Comparison of ENCODE assay signal across 9 mouse cellular contexts in genomic region chr2:155811821-155812396, GRCm38 (mm10). TPM values are rescaled to one million over a fixed set of nuclear protein-coding genes. Genes with fewer than 3 reads are reported as not detected.
DNase-seq lines count a peak whose midpoint lies in the region; ATAC-seq and TF ChIP-seq lines count a peak whose summit lies in the region.
"Had no signal": no experiment of that assay in that cellular context is flagged by ENCODE, and none has a peak within 500 bp of the region (broad histone marks: within the 10 kb centered on the region; RNA-seq: fewer than 3 reads in every experiment).

No protein-coding gene starts in this region.

- H3K4me1 ChIP-seq in hindbrain, embryonic 11.5 days (replicated peaks; ENCODE audit: control insufficient read depth, insufficient read depth, low read length), result no peaks in the 10 kb centered on the region
- no peaks in the 10 kb centered on the region for H3K4me1 ChIP-seq in hindbrain, embryonic 16.5 days (ENCODE audit: control insufficient read depth, insufficient read depth, low read depth, low read length)
- H3K4me1 ChIP-seq in cortical plate, adult 2 months (ENCODE audit: control insufficient read depth, insufficient read depth, low read length), result no peaks in the 10 kb centered on the region

- H3K9me3 ChIP-seq in hindbrain, embryonic 11.5 days (ENCODE audit: control insufficient read depth, low read length), result no peaks in the 10 kb centered on the region
- no peaks in the 10 kb centered on the region for H3K9me3 ChIP-seq in hindbrain, embryonic 16.5 days (ENCODE audit: control insufficient read depth, low read length)

- no peaks in the 10 kb centered on the region for H3K36me3 ChIP-seq in hindbrain, embryonic 11.5 days (ENCODE audit: control insufficient read depth, insufficient read depth, low read length)
- H3K36me3 ChIP-seq in hindbrain, embryonic 16.5 days (ENCODE audit: control insufficient read depth, insufficient read depth, low read length), result peaks cover 19% of the 10 kb centered on the region

- peak; percentile 94 for TF ChIP-seq CTCF in cortical plate, adult 2 months (IDR thresholded peaks at IDR 0.05; ENCODE audit: extremely low read depth, insufficient read depth, low read length)

- no peak overlapping the region for H3K4me2 ChIP-seq in hindbrain, embryonic 11.5 days (replicated peaks; ENCODE audit: low read depth, low read length)
- no peak overlapping the region for H3K4me2 ChIP-seq in hindbrain, embryonic 16.5 days (ENCODE audit: low read length)

- no peak overlapping the region for H3K9ac ChIP-seq in hindbrain, embryonic 11.5 days (ENCODE audit: low read depth, low read length)
- H3K9ac ChIP-seq in hindbrain, embryonic 16.5 days (ENCODE audit: low read depth, low read length), result no peak overlapping the region

- H3K4me3 ChIP-seq in hindbrain, embryonic 11.5 days (ENCODE audit: low read depth, low read length), result no peak overlapping the region
- no peak overlapping the region for H3K4me3 ChIP-seq in hindbrain, embryonic 16.5 days (ENCODE audit: low read length)
- no peak overlapping the region for H3K4me3 ChIP-seq in cortical plate, adult 2 months (ENCODE audit: insufficient read depth, low read length)
- H3K4me3 ChIP-seq: myocyte had no signal

- no peaks in the 10 kb centered on the region for H3K27me3 ChIP-seq in hindbrain, embryonic 11.5 days (ENCODE audit: control insufficient read depth, insufficient read depth, low read length)
- H3K27me3 ChIP-seq in hindbrain, embryonic 16.5 days (replicated peaks; ENCODE audit: control insufficient read depth, insufficient read depth, low read length), result no peaks in the 10 kb centered on the region

- ATAC-seq in hindbrain, embryonic 11.5 days (ENCODE audit: low FRiP score), result peak; percentile 22; the same call in 1 of the 2 replicates
- ATAC-seq in hindbrain, embryonic 16.5 days, result no peak
- ATAC-seq in activated CD4-positive, CD25-positive, alpha-beta regulatory T cell, adult 4 months, result peak; percentile 59
- peak; percentile 92 for ATAC-seq in megakaryocyte, adult 5-6 weeks (ENCODE audit: poor library complexity, severe bottlenecking)

- peak; percentile 90 for DNase-seq in hindbrain, embryonic 11.5 days (ENCODE audit: low spot score)
- peak; percentile 61 to 69 for DNase-seq in gastrocnemius, postnatal 4 days (ENCODE audit: low spot score in 2 of 2)
- DNase-seq in layer of hippocampus, postnatal 25 days (ENCODE audit: extremely low spot score in 1 of 2, low spot score in 1 of 2), result peak; percentile 79 to 94
- peak; percentile 54 to 73 for DNase-seq in spleen, postnatal 14 days (ENCODE audit: low spot score in 2 of 2)

- no peak for TF ChIP-seq POLR2A in cortical plate, adult 2 months (IDR thresholded peaks at IDR 0.05; ENCODE audit: extremely low read depth, insufficient read depth, low read length)

- H3K27ac ChIP-seq in hindbrain, embryonic 11.5 days (ENCODE audit: low read depth, low read length), result no peak overlapping the region
- no peak overlapping the region for H3K27ac ChIP-seq in hindbrain, embryonic 16.5 days (ENCODE audit: low read depth, low read length)
- no peak overlapping the region for H3K27ac ChIP-seq in cortical plate, adult 2 months (ENCODE audit: insufficient read depth, low read length)

- WGBS in hindbrain, embryonic 11.5 days, result 34% methylated on average over 16 of the region's 16 CpGs
- 33% methylated on average over 16 of the region's 16 CpGs for WGBS in hindbrain, embryonic 16.5 days

RNA-seq across cellular contexts. Expression of gene BC029722, which starts 7.3 kb away (rescaled TPM):
- polyA plus RNA-seq in hindbrain, embryonic 11.5 days (2014; fragmentation: Nextera tagmentation; extraction: Ambion mirVana), result 9.6 and 9.7 TPM in 2 replicates
- 43.6 and 47.5 TPM in 2 replicates for polyA plus RNA-seq in hindbrain, embryonic 16.5 days (2015; fragmentation: Nextera tagmentation; extraction: Ambion mirVana)
- 10 to 100 TPM; 14.5 to 18.7 TPM for polyA plus RNA-seq in activated CD4-positive, CD25-positive, alpha-beta regulatory T cell, adult 4 months (2017; shearing (Covaris generic))
- polyA plus RNA-seq in cortical plate, adult 2 months (2012; rRNA removed), result 90.6 and 93.4 TPM in 2 replicates
- total RNA-seq in gastrocnemius, postnatal 4 days (2021), result 10 to 100 TPM; 11.4 to 13.5 TPM
- 10 to 100 TPM; 52.8 to 60.0 TPM for total RNA-seq in layer of hippocampus, postnatal 25 days (2021)
- 14.4 and 17.5 TPM in 2 replicates for total RNA-seq in megakaryocyte, adult 5-6 weeks (2015)
- 12.5 and 14.9 TPM in 2 replicates for total RNA-seq in megakaryocyte, adult 5-6 weeks (2017)

RNA-seq across cellular contexts. Expression of gene Eif6, which starts 14.8 kb away (rescaled TPM):
- polyA plus RNA-seq in hindbrain, embryonic 11.5 days (2014; fragmentation: Nextera tagmentation; extraction: Ambion mirVana), result 193 and 208 TPM in 2 replicates
- 151 TPM in 2 replicates for polyA plus RNA-seq in hindbrain, embryonic 16.5 days (2015; fragmentation: Nextera tagmentation; extraction: Ambion mirVana)
- polyA plus RNA-seq in activated CD4-positive, CD25-positive, alpha-beta regulatory T cell, adult 4 months (2017; shearing (Covaris generic)), result 10 to 100 TPM; 73.4 to 81.2 TPM
- polyA plus RNA-seq in cortical plate, adult 2 months (2012; rRNA removed), result 69.2 and 71.0 TPM in 2 replicates
- 10 to 100 TPM; 74.9 to 79.4 TPM for total RNA-seq in gastrocnemius, postnatal 4 days (2021)
- 10 to 100 TPM; 59.0 to 75.7 TPM for total RNA-seq in layer of hippocampus, postnatal 25 days (2021)
- 154 and 164 TPM in 2 replicates for total RNA-seq in megakaryocyte, adult 5-6 weeks (2015)
- 31.6 and 60.8 TPM in 2 replicates for total RNA-seq in megakaryocyte, adult 5-6 weeks (2017)

RNA-seq across cellular contexts. Expression of gene Fam83c, which starts 22.7 kb away (rescaled TPM):
- polyA plus RNA-seq in hindbrain, embryonic 11.5 days (2014; fragmentation: Nextera tagmentation; extraction: Ambion mirVana), result 0.19 and 0.20 TPM in 2 replicates
- 0.41 and 0.61 TPM in 2 replicates for polyA plus RNA-seq in hindbrain, embryonic 16.5 days (2015; fragmentation: Nextera tagmentation; extraction: Ambion mirVana)
- polyA plus RNA-seq in activated CD4-positive, CD25-positive, alpha-beta regulatory T cell, adult 4 months (2017; shearing (Covaris generic)), result not detected
- not detected in 2 replicates for polyA plus RNA-seq in cortical plate, adult 2 months (2012; rRNA removed)
- not detected for total RNA-seq in gastrocnemius, postnatal 4 days (2021)
- total RNA-seq in layer of hippocampus, postnatal 25 days (2021), result not detected
- not detected in 2 replicates for total RNA-seq in megakaryocyte, adult 5-6 weeks (2015)
- total RNA-seq in megakaryocyte, adult 5-6 weeks (2017), result not detected in 2 replicates
- polyA plus RNA-seq: myocyte had no signal

RNA-seq across cellular contexts. Expression of gene Mmp24, which starts 36.8 kb away (rescaled TPM):
- polyA plus RNA-seq in hindbrain, embryonic 11.5 days (2014; fragmentation: Nextera tagmentation; extraction: Ambion mirVana), result 3.2 and 3.4 TPM in 2 replicates
- 16.0 and 16.8 TPM in 2 replicates for polyA plus RNA-seq in hindbrain, embryonic 16.5 days (2015; fragmentation: Nextera tagmentation; extraction: Ambion mirVana)
- polyA plus RNA-seq in activated CD4-positive, CD25-positive, alpha-beta regulatory T cell, adult 4 months (2017; shearing (Covaris generic)), result under 1 TPM in 1 of 2 experiments, not detected in 1; 0.11 TPM
- 33.8 and 34.2 TPM in 2 replicates for polyA plus RNA-seq in cortical plate, adult 2 months (2012; rRNA removed)
- total RNA-seq in gastrocnemius, postnatal 4 days (2021), result under 1 TPM; 0.05 TPM
- 10 to 100 TPM; 43.5 to 43.6 TPM for total RNA-seq in layer of hippocampus, postnatal 25 days (2021)
- not detected in 2 replicates for total RNA-seq in megakaryocyte, adult 5-6 weeks (2015)
- 0.07 and 0.65 TPM in 2 replicates for total RNA-seq in megakaryocyte, adult 5-6 weeks (2017)
